Mouse (Mus musculus): ENCODE measurements around the gene H2-T23.

DNA sequence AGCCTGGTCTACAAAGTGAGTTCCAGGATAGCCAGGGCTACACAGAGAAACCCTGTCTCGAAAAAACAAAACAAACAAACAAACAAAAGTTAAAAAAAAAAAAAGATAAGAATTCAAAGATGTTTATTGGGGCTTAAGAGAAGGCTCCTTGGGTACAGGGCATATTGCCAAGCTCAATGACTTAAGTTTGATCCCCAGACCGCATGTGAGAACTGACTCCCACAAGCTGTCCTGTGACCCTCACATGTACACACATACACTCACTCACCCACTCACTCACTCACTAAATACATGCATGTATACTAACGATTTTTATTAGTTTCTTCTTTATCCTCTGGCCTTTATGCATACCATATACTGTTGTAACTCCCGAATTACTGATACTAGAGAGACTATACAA is 32.3 kb downstream of the H2-T23 start:
- TF ChIP-seq CTCF (IDR thresholded peaks at IDR 0.05; ENCODE audit: low read depth, low read length) = no peak
- no peak for TF ChIP-seq TAL1 (conservative IDR thresholded peaks at IDR 0.05; ENCODE audit: low read depth, low read length)
- no peak for TF ChIP-seq GATA1 (IDR thresholded peaks at IDR 0.05; ENCODE audit: borderline replicate concordance, low read length)

All from G1E (cell line).